11 mouse cellular contexts compared by ENCODE assay signal in genomic region chr6:72690595-72690994, GRCm38 (mm10).
DNase-seq lines count a peak whose midpoint lies in the region; ATAC-seq lines count a peak whose summit lies in the region.
"Had no signal": no experiment of that assay in that cellular context is flagged by ENCODE, and none has a peak within 500 bp of the region (broad histone marks: within the 10 kb centered on the region; RNA-seq: fewer than 3 reads in every experiment).

No protein-coding gene starts in this region.

- no peak overlapping the region for H3K9ac ChIP-seq in forebrain, embryonic 15.5 days (replicated peaks)
- no peak overlapping the region for H3K9ac ChIP-seq in lung, embryonic 16.5 days (ENCODE audit: low read length)
- H3K9ac ChIP-seq: neural tube, embryonic 13.5 days had no signal

- no peak overlapping the region for H3K4me2 ChIP-seq in forebrain, embryonic 15.5 days (replicated peaks)
- H3K4me2 ChIP-seq in lung, embryonic 16.5 days (ENCODE audit: low read depth, low read length), result peak overlapping the region; percentile 13; the same call in 1 of the 2 replicates
- H3K4me2 ChIP-seq: neural tube, embryonic 13.5 days had no signal

- 76% methylated on average over 10 of the region's 10 CpGs for WGBS in forebrain, embryonic 10.5 days
- 79% methylated on average over 10 of the region's 10 CpGs for WGBS in forebrain, embryonic 15.5 days
- 42% methylated on average over 10 of the region's 10 CpGs for WGBS in lung, embryonic 16.5 days

- no peaks in the 10 kb centered on the region for H3K9me3 ChIP-seq in forebrain, embryonic 10.5 days
- no peaks in the 10 kb centered on the region for H3K9me3 ChIP-seq in forebrain, embryonic 15.5 days
- H3K9me3 ChIP-seq in lung, embryonic 16.5 days (ENCODE audit: control insufficient read depth, low read length), result no peaks in the 10 kb centered on the region
- H3K9me3 ChIP-seq: megakaryocyte, embryonic 14.5 days; neural tube, embryonic 13.5 days had no signal

- no peak overlapping the region for H3K4me3 ChIP-seq in forebrain, embryonic 10.5 days
- H3K4me3 ChIP-seq in forebrain, embryonic 15.5 days, result no peak overlapping the region
- H3K4me3 ChIP-seq in lung, embryonic 16.5 days (ENCODE audit: low read length), result no peak overlapping the region
- H3K4me3 ChIP-seq: erythroblast, embryonic 14.5 days; megakaryocyte, embryonic 14.5 days; neural tube, embryonic 13.5 days had no signal

- ATAC-seq in forebrain, embryonic 15.5 days (replicated peaks), result no peak
- peak; percentile 32; the same call in 1 of the 2 replicates for ATAC-seq in lung, embryonic 16.5 days (ENCODE audit: low read depth)

- peaks cover 81% of the 10 kb centered on the region for H3K4me1 ChIP-seq in forebrain, embryonic 10.5 days
- peaks cover 25% of the 10 kb centered on the region for H3K4me1 ChIP-seq in forebrain, embryonic 15.5 days
- peaks cover 64% of the 10 kb centered on the region for H3K4me1 ChIP-seq in lung, embryonic 16.5 days (replicated peaks; ENCODE audit: control insufficient read depth, insufficient read depth, low read length)

- DNase-seq in forebrain, embryonic 10.5 days (ENCODE audit: extremely low spot score, low spot score), result no peak
- DNase-seq in lung, postnatal 25 days (ENCODE audit: low spot score), result no peak
- DNase-seq in kidney, postnatal 14 days, result peak; percentile 64
- DNase-seq in yolk sac, embryonic 10.5 days (ENCODE audit: low spot score), result peak; percentile 55
- no peak for DNase-seq in cerebellum, adult 11-12 months
- DNase-seq in embryo, embryonic 10.5 days (ENCODE audit: low spot score), result no peak

- 0 out of 2 replicates have a peak overlapping the region, but pooled peaks have one; percentile 7 for H3K27ac ChIP-seq in forebrain, embryonic 10.5 days
- H3K27ac ChIP-seq in forebrain, embryonic 15.5 days (replicated peaks), result no peak overlapping the region
- H3K27ac ChIP-seq in lung, embryonic 16.5 days (ENCODE audit: low read length), result peak overlapping the region; percentile 90
- H3K27ac ChIP-seq: neural tube, embryonic 13.5 days had no signal

- H3K36me3 ChIP-seq in forebrain, embryonic 10.5 days (replicated peaks), result peaks cover 11% of the 10 kb centered on the region
- H3K36me3 ChIP-seq in forebrain, embryonic 15.5 days, result no peaks in the 10 kb centered on the region
- no peaks in the 10 kb centered on the region for H3K36me3 ChIP-seq in lung, embryonic 16.5 days (ENCODE audit: control insufficient read depth, insufficient read depth, low read length)
- H3K36me3 ChIP-seq: neural tube, embryonic 13.5 days had no signal

- peaks cover 6% of the 10 kb centered on the region; the same call in 1 of the 2 replicates for H3K27me3 ChIP-seq in forebrain, embryonic 10.5 days (ENCODE audit: poor library complexity, severe bottlenecking)
- H3K27me3 ChIP-seq in forebrain, embryonic 15.5 days, result no peaks in the 10 kb centered on the region
- no peaks in the 10 kb centered on the region for H3K27me3 ChIP-seq in lung, embryonic 16.5 days (ENCODE audit: control insufficient read depth, insufficient read depth, low read depth, low read length)

Comparison
In these comparisons a context has a peak if more than half of its experiments do, and no peak if none do; other contexts are left out.
1. DNase-seq: peak in kidney, postnatal 14 days (single experiment) and yolk sac, embryonic 10.5 days (single experiment); none in forebrain, embryonic 10.5 days (single experiment), lung, postnatal 25 days (single experiment), cerebellum, adult 11-12 months (single experiment) and embryo, embryonic 10.5 days (single experiment).